Mouse (Mus musculus) E14TG2a.4 (cell line): ENCODE measurements around the gene Stbd1.

Experiments
- CTCF ChIP-seq: conservative IDR thresholded peaks from 2 replicates; pipeline ENCODE4 v1.5.1; 2014; ENCODE audit warnings: low read length
- NANOG ChIP-seq: IDR thresholded peaks from 2 replicates; pipeline ENCODE4 v1.6.1; 2014; ENCODE audit warnings: borderline replicate concordance, low read length, mixed read lengths
- POU5F1 ChIP-seq: IDR thresholded peaks from 2 replicates; pipeline ENCODE4 v1.6.1; 2014; ENCODE audit warnings: low read length, borderline replicate concordance

DNA sequence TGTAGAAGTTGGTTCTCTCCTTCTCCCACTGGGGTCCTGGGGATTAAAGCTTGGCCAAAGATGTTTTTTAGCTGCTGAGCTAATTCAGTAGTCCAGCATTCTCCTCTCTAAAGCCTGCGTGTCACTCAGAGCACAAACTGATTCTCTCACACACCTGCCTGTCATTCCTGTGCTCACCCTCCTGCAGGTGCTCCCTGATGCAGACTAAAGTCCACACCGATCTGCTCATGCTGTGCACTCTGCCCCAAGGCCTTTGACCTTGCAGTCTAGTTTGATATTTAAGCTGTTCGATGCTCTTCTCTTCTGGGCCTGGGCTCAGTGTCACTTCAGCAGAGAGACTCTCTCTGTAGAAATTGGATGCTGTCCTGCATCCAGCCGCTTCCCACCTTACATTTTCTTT, 31.6 kb upstream of the Stbd1 start:
- TF ChIP-seq CTCF (no peak), POU5F1 (no peak), NANOG (no peak)
